Mouse (Mus musculus) small intestine, adult 2 months (tissue): ENCODE measurements around the gene Dync2li1.

Experiments used
- CTCF ChIP-seq: fragments of 200-500 bp; IDR thresholded peaks from 2 replicates; pipeline ENCODE4 v1.5.1; 2012; ENCODE audit warnings: low read depth, mild to moderate bottlenecking, control low read depth, inconsistent platforms, low read length, moderate library complexity, mixed read lengths; ENCODE audit not compliant: insufficient replicate concordance, insufficient read length; ENCODE audit errors: extremely low read depth
- POLR2A ChIP-seq: fragments of 200-500 bp; IDR thresholded peaks from 2 replicates; pipeline ENCODE4 v1.6.1; 2012; ENCODE audit warnings: low read depth, mild to moderate bottlenecking, control low read depth, inconsistent platforms, low read length, moderate library complexity

GRCm38 (mm10) chr17:84597859-84598258 is 28.4 kb upstream of the Dync2li1 start:
- TF ChIP-seq CTCF (no peak), POLR2A (no peak)
